Mouse (Mus musculus) mouse trophoblast stem cell (cell line): ENCODE data around the gene Tex50.
"Not testable (repeated sequence)": the region's sequence is repeated elsewhere in the genome, so short reads cannot be mapped to it uniquely, and the experiment has no call there.

Experiments
- in situ Hi-C, 2 experiments: fragments of 300-500 bp; cut with MseI, MboI; formaldehyde crosslinking; loops; 2 replicates in 1 of 2; 3 replicates in 1 of 2; pipeline ENCODE4 v1.15.1; 2025

Tex50 gene

DNA sequence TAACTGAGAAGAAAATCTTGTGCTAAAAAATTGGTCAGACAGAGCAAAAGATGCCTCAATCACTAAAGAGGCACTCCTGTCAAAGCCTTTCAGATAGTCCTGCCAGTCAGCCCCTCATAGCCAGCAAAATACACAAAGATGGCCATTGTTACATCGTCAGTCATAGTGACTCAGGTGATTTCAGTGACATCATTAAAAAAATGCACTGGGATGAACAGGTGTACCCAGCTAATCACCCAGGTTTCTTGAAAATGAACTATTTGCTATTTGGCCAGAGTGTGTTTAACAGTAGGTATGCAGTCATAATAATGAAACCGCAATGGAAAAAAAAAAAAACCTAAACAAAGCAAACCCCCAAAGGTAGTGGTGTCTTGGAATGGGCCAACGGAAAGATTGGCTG lies at the start of gene Tex50:
Gene Tex50 (minus strand): TSS at position 101 of the 400 bp plus-strand sequence.
- in situ Hi-C loops: no loop called here

DNA sequence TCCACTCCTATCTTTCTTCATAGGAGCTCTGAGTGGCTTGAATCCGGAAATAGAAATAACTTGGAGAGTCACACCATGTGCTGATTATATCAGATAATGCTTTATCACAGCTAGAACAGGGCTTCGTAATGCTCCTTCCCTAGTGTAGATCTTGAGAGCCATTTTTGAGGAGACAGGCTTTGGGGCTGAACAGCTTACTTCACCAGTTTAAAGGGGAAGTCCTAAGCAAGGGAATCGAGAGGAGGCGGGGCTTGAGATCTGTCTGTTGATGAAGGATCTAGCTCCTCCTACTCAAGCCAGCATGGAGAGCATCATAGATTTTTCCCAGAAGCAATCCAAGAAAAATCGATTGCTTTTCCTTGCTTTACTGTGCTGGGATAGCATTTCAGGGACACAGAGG lies 40.7 kb upstream of the Tex50 start:
- in situ Hi-C loops: no loop called here

DNA sequence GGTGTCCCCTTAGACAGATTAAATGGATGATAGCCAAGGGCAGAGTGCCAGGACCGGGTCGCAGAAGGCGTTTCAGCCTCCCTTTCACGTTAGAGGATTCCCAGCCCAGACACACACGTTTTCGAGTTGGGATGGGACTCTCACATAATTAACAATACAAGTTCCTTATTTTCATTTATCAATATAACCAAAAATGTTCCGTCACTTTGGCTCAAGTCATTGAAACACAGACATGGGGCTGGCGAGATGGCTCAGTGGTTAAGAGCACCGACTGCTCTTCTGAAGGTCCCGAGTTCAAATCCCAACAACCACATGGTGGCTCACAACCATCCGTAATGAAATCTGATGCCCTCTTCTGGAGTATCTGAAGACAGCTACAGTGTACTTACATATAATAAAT lies 37.2 kb upstream of the Tex50 start:
- in situ Hi-C loops: not testable (repeated sequence)

DNA sequence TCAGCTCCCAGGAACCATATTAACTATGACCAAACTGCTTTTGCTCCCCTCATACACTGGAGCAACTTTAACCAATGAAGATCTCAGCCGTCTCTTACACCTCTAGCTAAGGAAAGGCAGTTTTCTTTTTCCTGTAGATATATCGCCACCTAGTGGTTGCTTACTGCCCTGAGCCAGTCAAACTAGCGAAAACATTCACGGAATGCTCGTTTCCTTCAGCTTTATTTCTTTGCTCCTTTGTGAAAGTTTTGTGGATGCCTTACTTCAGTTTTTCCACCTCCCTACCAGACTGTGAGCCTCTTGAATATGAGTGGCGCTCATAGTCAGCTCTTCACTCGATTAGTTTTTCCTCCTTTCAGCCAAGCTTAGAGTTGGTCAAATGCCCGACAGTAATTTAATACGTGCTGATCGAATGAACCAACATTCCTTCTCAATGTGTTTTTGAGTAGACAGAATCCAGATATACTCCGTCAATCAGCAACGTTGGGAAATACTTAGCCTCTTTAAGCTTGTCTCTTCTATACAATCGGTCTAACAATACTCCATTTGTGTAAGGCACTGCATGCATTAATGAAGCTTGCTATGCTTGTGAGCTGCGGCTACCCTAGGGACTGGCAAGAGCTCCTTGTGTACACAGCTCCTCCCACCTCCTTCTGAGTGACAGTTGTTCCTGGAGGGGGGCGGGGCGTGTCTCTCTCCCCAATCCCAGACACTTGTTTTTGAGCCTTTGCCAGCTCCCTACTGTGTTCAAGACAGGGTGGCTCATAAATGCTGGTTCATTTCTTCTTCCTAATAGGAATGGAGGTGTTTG lies 36.6 kb upstream of the Tex50 start:
- in situ Hi-C loops: no loop called here

DNA sequence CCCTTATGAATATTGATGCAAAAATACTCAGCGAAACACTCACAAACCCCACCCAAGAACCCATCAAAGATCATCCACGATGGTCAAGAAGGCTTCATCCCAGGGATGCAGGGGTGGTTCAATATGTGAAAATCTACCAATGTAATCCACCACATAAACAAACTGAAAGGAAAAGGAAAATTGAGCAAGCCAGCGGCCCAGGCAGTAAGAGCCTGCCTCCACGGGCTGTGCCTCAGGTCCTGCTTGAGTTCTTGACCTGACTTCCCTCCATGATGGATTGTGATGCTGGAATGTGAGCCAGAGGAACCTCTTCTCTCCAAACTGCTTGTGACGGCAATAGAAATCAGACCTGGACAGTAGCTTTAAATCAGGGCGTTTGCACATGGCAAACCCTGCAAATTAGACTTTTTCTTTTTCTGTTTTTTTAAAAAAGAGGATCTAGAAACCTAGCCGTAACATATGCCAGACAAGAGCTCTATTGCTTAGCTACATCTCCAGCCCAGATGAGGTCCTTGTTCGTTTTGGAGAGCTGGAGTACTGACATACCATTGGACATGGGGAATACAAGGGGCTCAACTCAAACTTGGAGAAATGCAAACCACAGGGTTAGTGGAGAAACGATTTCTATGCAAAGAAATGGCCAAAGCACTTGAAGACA lies 31.3 kb upstream of the Tex50 start:
- in situ Hi-C loops: no loop called here

DNA sequence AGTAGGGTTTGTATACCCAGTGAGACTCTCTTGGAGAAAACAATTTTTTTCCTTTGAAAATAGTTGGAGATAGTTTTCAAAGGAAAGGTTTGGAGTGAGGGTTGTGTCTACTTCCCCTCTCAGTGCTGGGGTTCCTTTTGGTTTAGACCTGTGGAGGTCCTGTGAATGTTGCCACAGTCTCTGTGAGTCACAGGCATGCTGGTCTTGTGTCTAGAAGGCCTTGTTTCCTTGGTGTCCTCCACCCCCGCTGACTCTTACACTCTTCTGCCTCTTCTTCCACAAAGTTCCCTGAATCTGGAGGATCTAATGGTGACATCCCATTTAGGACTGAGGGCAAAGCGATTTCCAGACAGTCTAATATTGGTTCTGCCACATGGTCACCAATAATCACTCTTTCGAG lies 26.3 kb upstream of the Tex50 start:
- in situ Hi-C loops: no loop called here

DNA sequence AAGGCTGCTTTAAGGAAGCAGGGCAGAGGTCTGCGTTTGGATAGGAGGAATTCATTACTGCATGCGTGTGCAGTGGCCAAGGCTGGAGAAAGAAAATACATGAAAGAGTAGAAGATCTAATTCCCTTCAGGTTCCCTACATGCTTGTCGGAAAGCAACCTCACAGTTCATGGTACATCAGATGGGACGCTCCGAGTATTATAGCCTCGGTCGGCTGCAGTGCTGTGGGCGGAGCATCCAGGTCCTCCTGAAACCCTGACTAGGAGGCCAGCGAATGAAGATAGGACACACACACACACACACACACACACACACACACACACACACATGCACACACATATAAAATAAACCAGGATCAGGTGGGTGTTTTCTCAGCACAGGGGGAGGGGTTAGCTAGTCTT lies 24.6 kb upstream of the Tex50 start:
- in situ Hi-C loops: no loop called here

DNA sequence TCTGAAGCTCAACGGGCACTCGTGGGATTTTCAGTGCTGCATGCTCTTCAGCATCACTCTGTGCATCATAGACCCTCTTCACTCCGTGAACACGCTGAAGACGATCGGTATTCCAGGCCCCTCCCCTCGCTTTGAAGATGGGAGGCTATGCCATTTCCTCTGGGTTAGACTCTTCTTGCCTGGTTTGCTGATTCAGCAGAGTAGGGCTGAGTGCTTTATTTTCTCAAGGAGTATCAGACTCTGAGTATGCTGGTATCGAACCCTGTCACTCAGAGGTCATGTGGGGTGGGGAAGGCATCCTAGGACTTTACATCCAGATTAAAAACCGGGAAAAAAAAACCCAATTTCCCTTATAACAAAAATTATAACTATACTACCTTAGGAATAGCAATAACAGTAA lies 23.3 kb upstream of the Tex50 start:
- in situ Hi-C loops: no loop called here

DNA sequence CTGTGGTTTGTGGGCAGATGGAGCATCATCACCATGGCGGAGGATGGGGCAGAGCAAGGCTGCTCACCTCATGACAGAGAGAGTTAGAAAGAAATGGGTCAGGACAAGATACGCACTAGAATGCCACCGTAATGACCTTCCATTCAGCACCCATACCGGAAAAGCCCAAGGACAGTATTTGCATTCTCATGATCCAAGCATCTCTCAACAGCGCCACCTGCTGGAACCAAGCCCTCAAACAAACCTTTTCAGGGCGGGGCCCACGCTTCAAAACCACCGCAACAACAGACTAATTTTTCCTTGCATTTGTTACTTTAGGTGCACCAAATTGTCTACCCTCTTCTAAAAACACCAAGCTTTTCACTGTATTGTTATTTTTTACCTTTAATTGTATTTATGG lies 21.6 kb upstream of the Tex50 start:
- in situ Hi-C loops: no loop called here

DNA sequence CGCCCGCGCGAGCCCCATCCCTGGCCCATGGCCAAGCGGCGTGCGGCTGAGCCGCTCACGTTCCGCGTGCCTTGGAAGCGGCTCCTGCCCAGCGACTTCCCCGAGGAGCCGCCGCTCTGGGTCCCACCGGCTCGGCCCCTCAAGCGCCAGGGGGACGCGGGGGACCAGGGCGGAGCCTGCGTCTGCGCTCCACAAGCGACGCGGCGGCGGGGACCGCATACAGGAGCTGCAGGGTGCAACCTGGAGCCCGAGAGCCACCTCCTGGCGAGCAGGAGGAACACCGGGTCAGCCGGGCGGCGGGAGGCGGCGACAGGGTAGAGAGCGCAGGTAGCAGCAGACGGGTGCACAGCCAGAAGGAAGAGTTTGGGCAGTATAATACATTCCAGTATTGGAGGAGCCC lies 11.5 kb upstream of the Tex50 start:
- in situ Hi-C loops: no loop called here

DNA sequence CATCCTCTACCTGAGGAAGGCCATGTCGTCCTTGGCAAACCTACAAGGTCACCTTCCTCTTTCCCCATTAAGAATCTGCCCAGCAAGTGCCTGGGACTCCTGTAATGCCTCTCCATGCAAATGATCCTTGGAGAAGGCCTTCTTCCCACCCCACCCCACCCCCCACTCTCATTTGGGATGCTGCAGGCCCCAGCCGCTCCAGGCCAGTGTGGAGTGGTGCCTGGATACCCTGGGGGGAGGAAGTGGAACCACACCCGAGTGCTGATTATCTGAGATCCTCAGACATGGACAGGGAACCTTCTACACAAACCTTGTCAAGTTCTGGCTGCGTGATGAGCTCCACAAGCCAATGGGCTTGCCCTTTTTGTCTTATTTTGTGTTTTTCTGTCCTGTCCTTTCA lies 1.2 kb upstream of the Tex50 start:
- in situ Hi-C loops: no loop called here

DNA sequence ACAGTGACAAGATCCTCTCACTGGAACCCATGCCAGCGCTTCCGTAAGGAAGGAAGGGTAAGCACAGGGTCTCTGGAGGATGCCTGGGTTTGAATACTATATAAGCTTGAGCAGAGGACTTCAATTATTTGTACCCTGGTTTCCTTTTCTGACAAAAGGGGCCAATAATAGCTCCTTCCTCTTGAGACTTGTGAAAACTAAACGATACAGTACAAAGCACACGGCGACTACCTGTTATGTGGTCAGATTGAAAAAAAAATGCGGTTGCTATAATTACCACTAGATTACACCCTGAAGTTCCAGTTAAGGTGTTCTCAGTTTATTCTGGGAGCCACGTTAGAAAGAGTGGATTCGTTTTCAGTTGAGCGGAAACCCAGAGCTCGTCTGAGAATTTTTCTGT lies 2.6 kb downstream of the Tex50 start:
- in situ Hi-C loops: no loop called here

DNA sequence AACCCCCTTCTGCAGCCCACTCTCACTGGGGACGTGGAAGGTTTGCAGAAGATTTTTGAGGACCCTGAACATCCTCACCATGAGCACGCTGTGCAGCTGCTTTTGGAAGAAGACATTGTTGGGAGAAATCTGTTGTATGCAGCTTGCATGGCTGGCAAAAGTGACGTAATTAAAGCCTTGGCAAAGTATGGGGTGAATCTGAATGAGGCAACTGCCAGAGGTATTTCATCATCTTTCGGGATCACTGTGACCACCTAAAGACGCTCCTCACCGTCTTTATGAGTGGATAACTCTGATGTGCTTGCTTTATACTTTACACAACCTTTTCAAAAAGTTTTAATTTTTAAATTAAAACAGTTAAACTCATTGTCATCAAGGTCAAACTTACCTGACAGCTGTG lies 8.0 kb downstream of the Tex50 start:
- in situ Hi-C loops: no loop called here

DNA sequence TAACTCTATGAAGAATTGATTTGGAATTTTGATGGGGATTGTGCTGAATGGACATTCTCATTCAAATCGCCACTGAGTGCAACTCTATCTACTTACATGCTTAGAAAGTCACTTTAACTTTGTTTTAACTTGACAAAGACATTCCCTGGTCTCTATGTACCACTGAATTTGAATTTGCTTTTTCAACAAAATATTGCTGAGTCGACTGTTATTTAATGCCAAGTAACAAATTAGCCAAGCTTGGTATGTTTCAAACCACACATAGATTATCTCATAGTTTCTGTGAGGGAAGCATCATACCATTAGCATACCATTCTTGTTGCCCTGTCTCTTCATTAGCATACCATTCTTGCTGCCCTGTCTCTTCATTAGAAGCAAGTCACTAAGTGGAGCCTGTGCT lies 11.2 kb downstream of the Tex50 start:
- in situ Hi-C loops: no loop called here

DNA sequence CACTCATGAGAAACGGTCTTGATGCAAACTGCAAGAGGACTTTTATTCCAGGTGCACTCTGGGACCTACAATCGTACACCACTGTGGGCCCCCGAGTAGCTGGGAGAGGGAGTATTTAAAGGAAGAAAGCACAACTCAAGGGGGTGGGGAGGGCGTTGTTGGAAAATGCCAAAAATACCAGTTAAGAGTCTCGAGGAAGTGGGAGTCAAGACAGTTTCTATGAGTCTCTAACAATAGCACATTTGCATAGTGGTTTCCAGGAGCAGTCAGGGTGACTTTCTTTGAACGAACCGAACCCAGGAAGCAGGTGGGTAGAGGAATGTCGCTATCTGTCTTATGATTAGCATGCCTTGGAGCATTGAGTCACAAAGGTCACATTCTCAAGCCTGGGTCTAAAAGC lies 13.5 kb downstream of the Tex50 start:
- in situ Hi-C loops: not testable (repeated sequence)

DNA sequence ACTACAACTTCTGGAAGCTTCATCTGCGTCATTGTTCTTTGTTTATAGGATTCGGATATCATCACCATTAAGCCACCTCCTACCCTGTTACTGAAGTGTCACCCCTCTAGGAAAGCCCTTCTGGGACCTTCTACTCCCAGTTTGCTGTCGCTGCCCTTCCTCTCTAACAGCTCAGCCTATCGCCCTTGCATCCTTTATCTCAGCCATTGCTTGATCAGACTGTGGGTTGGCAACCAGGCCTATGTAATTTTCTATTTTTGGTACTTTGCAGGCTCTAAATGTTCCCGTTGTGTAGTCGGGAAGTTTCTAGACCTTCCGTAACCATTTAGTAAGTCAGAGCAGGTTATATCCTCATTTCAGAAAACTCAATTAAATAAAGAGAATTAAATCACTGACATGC lies 15.9 kb downstream of the Tex50 start:
- in situ Hi-C loops: no loop called here

DNA sequence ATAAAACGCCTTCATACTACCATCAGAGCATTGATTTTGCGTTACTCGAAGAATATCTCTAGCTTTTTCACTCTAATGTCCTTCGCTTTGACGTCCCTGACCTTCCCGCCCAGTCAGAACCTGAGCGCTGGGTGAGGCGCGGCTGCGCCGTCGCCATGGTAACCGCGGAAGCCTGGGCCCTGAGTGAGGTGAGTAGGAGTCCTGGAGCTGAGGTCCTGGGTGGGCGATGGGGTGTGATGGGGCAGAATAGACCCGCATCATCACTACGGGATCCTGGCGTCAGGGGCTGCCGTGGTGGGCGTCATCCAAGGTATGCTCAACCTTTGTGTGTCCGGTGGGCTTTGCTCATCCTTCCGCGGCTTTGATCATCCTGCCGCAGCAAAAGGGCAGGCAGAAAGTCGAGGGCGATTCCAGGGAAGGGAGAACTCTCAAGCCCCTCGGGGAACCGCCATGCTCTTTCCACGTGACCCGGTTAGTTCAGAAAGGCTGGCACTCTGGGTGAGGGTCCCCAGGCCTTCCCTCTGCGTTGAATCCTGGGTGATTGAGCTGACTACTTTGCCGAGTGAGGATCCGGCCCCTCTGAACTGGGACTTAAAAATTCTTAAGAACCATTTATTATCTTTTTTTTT lies 16.5 kb downstream of the Tex50 start, which contains the start of gene Ankrd45:
Gene Ankrd45 (plus strand): TSS at position 161 of the 629 bp plus-strand sequence.
- in situ Hi-C loops: no loop called here

DNA sequence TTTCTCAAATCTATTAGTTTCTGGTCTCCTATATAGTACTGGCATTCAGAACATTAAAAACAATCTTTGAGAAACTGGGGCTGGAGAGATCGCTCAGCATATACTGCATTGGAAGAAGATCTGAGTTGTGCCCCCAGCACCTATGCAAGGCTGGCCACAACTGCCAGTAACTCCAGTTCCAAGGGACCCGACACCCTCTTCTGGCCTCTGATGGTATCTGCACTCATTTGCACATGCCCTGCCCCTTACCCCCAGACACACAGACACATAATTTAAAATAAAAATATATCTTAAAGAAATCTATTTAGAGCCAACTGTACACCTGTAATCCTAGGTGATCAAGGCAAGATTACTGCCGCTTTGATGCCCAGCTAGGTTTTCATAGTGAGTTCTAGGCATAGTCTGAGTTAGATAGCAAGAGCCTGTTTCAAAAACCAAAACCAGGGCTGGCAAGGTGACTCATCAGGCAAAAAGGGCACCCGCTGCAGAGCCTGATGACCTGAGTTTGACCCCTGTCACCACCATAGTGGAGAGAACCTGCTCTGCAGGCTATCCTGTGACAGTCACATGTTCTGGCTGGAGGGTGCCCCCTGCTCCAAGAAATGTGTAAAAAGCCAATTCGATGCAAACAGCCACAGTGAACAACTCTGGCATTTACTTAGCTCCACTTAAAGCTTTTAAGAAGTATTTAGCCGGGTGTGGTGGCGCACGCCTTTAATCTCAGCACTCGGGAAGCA lies 18.9 kb downstream of the Tex50 start:
- in situ Hi-C loops: no loop called here

DNA sequence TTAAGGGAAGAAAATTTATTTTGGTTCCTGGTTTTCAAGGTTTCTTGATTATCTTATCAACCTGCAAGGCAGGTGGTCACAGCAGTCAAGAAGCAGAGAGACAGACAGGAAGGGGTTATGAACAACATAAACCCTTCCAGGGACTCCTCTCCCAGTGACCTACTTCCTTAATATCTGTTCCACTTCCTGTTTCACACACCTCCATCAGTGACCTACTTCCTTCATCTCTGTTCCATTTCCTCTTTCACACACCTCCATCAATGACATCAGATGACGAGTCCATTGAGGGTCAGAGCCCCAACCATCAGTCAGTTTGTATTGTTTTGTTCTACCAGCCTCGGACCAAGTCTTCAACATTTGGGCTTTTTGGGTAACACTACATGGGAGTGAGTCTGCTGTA lies 19.6 kb downstream of the Tex50 start:
- in situ Hi-C loops: no loop called here

DNA sequence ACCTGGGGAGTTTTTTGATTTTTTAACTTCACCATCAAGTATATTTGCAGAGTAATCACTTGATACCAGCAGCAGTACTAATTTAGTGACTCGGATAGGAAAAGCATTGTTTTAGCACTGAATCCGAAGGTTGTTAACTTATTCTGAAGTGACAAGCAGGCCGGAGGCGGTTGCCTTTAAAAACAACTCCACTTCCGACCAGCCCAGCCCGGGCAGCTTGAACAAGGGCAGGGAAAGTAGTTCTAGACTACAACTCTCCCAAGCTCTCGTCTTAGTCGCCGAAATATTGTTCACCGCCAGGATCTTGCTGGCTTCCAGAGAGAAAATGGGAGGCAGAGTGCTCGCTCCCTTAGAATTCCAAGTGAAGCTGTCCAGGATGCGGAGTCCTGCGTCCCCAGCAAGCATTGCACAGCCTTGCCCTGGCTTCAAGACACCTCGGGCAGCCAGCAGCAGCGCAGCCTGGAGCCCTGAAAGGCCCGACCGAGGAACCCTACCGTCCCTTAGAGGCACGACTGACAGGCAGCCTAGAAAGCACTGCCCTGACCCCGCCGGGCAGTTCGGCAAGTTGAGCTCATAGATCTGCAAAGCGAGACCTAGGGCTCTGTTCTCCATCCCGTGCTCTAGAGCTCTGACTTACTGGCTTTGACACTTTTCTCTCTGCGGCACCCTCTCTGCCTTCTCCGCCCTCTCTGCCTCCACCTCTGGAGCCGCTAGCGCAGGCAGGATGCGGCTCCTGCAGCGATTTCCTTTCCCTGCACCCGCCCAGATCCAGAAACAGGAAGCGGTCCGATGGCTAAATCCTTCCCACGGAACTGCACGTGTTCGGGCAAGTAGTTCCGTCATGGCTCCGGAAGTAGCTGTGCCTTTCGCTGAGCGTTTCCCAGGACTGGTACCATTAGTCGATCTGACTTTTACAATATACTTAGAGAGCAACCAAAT lies 28.1 kb downstream of the Tex50 start, which contains the start of gene Klhl20:
Gene Klhl20 (minus strand): TSS at position 786 of the 939 bp plus-strand sequence.
- in situ Hi-C loops: no loop called here

DNA sequence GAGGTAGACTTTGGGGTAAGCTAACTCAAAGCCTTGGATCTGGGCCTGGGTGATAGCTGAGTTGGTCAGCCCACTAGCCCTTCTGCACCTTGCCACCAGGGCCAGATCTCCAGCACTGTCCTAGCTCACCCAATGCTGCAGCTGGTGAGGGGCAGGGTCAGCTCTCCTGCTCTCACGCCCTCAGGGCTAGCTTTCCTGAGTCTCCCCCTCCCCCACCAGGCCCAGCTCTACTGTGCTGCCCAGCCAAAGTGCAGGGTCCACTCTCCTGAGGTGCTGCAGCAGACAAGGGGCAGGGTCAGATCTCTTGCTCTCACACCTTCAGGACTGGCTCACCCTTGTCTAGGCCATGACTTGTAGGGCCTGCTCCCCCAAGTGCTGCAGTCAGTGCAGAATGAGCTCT lies 32.7 kb downstream of the Tex50 start:
- in situ Hi-C loops: no loop called here
